Mouse (Mus musculus) spleen, adult 18-20 months (tissue): ENCODE measurements around the gene Alkbh7.
A peak's percentile ranks its signal among the peaks of the same experiment; 100 is the strongest.

Experiments used
- DNase-seq, 2 experiments: peaks; one replicate each; pipeline ENCODE4 v3.0.0; 2022; ENCODE audit warnings: mixed read lengths in 2 of 2

The Alkbh7 gene

GRCm38 (mm10) chr17:57031661-57032420 lies 34.7 kb downstream of the Alkbh7 start:
- peak; percentile 98 to 99 for DNase-seq

GRCm38 (mm10) chr17:57032854-57033253 lies 35.7 kb downstream of the Alkbh7 start:
- DNase-seq = no peak

- no peak for DNase-seq
Measured at GRCm38 (mm10) chr17:57038978-57039377, 41.8 kb downstream of the Alkbh7 start.

GRCm38 (mm10) chr17:57041554-57041953 lies 44.4 kb downstream of the Alkbh7 start, which contains the start of gene Slc25a41:
Gene Slc25a41, minus strand, starts transcription at chr17:57041654.
- DNase-seq = no peak

GRCm38 (mm10) chr17:57047406-57047805 lies 50.3 kb downstream of the Alkbh7 start:
- no peak for DNase-seq

GRCm38 (mm10) chr17:57048816-57049215 lies 51.7 kb downstream of the Alkbh7 start:
- DNase-seq = no peak
